Mouse (Mus musculus): Measurements from ENCODE around the gene Gm21981. TPM values are rescaled to one million over a fixed set of nuclear protein-coding genes. Genes with fewer than 3 reads are reported as not detected.

Gene Gm21981
- polyA plus RNA-seq, 1 experiment from 2014 or later: 0.13 TPM

DNA sequence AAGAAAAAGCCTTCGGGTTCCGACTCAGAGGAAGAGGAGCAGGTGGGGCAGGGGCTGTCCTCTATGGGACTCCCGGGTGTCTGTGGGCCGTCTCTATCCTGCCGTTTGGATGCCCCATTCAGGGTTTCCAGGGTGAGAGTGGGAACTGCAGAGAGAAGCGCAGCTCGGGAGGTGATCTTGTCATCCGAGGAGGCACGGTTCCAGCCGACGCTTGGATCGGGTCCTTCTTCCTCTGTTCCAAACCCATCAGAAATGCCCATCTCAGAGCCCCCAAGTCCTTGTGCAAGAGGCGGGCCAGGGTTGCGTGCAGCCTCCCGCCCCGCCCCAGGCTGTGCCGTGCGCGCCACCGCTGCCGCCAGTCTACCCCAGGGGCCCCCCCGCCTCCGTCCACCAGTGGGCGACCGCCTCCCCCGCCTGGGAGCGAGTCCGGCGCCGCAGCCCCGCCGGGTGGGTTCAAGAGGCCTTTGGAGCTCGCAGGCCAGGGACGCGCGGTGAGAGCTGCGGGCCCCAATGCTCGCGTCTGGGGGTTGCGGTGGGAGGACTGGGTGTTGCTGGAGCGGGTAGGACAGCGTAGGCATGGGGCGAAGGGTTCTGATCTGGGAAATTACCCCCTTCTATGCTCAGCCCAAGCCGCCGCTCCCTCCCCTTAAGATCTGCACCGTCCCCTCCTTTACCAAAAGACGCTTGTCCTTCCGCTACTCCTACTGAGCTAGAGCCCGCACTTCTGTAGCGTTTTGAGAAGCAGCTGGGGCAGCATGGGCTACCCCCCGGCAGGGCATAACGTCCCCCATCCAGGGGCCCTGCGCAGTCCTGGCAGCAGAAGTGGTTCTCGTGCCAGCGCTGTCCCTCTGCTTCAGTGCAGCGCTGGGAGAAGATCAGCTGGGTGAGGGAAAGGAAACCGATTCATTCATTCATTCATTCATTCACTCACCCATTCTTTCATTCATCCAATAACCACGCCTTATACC, 5.4 kb downstream of the Gm21981 start, which contains the start of gene Frs3:
Frs3 (plus strand) TSS at position 423 of the 968 bp plus-strand sequence.
- TF ChIP-seq EP300 (IDR thresholded peaks at IDR 0.05; ENCODE audit: low read depth): no peak
- TF ChIP-seq CTCF (IDR thresholded peaks at IDR 0.05; ENCODE audit: low read depth): peak; percentile 15; the same call in 1 of the 2 replicates
- Histone ChIP-seq H3K27ac (ENCODE audit: low read depth) (peak within 1 kb of the TSS; percentile 84), H3K4me3 (ENCODE audit: low read depth, low read length) (peak within 1 kb of the TSS; percentile 82), H3K36me3 (replicated peaks; ENCODE audit: insufficient read depth, low read length) (peaks cover 22% of the 10 kb centered on the region), H3K27me3 (ENCODE audit: insufficient read depth, low read length) (0 out of 2 replicates have a peak, but pooled peaks cover 2% of the 10 kb centered on the region), H3K4me2 (ENCODE audit: low read depth, low read length) (peak within 1 kb of the TSS; percentile 100), H3K4me1 (ENCODE audit: insufficient read depth) (peaks cover 13% of the 10 kb centered on the region), H3K9ac (replicated peaks) (peak within 1 kb of the TSS; percentile 79), H3K9me3 (ENCODE audit: low read length) (no peaks in the 10 kb centered on the region)
- WGBS (ENCODE audit: insufficient replicate concordance): 1% methylated on average over 48 of the region's 58 CpGs
- ATAC-seq (peak; percentile 40), DNase-seq (peak; percentile 76)

- ATAC-seq: no peak
- Histone ChIP-seq H3K4me2 (ENCODE audit: low read depth, low read length) (peak within 1 kb of the TSS; percentile 100), H3K9ac (replicated peaks) (peak within 1 kb of the TSS; percentile 79), H3K4me1 (ENCODE audit: insufficient read depth) (peaks cover 13% of the 10 kb centered on the region), H3K27ac (ENCODE audit: low read depth) (peak within 1 kb of the TSS; percentile 84), H3K27me3 (ENCODE audit: insufficient read depth, low read length) (0 out of 2 replicates have a peak, but pooled peaks cover 2% of the 10 kb centered on the region), H3K36me3 (replicated peaks; ENCODE audit: insufficient read depth, low read length) (peaks cover 24% of the 10 kb centered on the region), H3K4me3 (ENCODE audit: low read depth, low read length) (peak within 1 kb of the TSS; percentile 82), H3K9me3 (ENCODE audit: low read length) (no peaks in the 10 kb centered on the region)
- TF ChIP-seq CTCF (IDR thresholded peaks at IDR 0.05; ENCODE audit: low read depth) (no peak), EP300 (IDR thresholded peaks at IDR 0.05; ENCODE audit: low read depth) (no peak)
- DNase-seq: no peak
- WGBS (ENCODE audit: insufficient replicate concordance): 0% methylated on average over 9 of the region's 9 CpGs
Observed at GRCm38 (mm10) chr17:47688344-47688607, 6.0 kb downstream of the Gm21981 start, which contains the start of gene Tomm6. Gene Tomm6 (minus strand): TSS chr17:47688386.

DNA sequence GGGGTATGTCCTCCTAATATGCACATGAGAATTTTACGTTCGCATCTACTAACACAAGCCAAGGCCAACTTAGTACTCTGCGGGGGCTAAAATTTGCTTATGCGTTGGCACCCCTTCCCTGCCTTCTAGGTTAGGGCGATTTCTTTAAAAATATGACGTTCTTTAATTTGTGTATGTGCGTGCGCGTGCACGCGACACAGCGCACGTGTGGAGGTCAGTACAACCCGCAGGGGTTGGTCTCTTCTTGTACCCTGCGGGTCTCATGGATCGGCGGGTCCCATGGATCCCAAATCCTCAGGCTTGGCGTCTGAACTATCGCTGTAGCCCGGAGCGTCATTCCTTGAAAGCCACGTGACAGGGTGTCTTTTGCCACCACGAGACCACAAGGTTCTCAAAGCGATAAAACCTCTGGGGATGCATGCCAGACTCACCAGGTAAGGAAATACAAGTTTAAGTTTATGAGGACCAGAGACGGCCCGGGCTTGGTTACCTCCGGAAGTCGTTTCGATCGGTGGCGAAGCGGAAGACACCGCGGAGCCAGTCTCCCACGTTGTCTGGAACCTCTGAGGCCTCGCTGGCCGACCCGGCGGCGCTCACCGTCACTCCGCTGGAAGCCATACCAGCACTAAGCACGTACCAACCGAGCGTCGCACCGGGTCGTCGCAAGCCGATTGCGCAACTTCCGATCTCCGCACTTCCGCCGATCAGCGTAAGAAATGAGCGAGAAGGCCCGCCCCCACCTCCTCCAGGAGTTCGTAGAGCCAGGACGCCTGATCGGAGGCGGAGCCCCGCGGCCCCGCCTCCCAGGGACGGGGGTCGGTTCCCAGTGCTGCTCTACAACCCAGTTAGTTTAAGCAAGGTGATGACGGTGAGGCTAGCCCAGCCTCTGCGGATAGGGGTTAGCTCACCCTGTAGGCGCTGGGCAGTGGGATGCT, 6.6 kb downstream of the Gm21981 start:
- H3K4me2 ChIP-seq (ENCODE audit: low read depth, low read length): peak overlapping the region; percentile 100
- ATAC-seq (peak; percentile 95), DNase-seq (peak; percentile 95)
- H3K27me3 ChIP-seq (ENCODE audit: insufficient read depth, low read length): 0 out of 2 replicates have a peak, but pooled peaks cover 2% of the 10 kb centered on the region
- peak overlapping the region; percentile 82 for H3K4me3 ChIP-seq (ENCODE audit: low read depth, low read length)
- H3K27ac ChIP-seq (ENCODE audit: low read depth): peak overlapping the region; percentile 84
- WGBS (ENCODE audit: insufficient replicate concordance): under 1% methylated on average over 70 of the region's 70 CpGs
- no peaks in the 10 kb centered on the region for H3K9me3 ChIP-seq (ENCODE audit: low read length)
- peak; percentile 54; the same call in 1 of the 2 replicates for TF ChIP-seq EP300 (IDR thresholded peaks at IDR 0.05; ENCODE audit: low read depth)
- TF ChIP-seq CTCF (IDR thresholded peaks at IDR 0.05; ENCODE audit: low read depth): no peak
- H3K4me1 ChIP-seq (ENCODE audit: insufficient read depth): peaks cover 13% of the 10 kb centered on the region
- peak overlapping the region; percentile 79 for H3K9ac ChIP-seq (replicated peaks)
- peaks cover 24% of the 10 kb centered on the region for H3K36me3 ChIP-seq (replicated peaks; ENCODE audit: insufficient read depth, low read length)

DNA sequence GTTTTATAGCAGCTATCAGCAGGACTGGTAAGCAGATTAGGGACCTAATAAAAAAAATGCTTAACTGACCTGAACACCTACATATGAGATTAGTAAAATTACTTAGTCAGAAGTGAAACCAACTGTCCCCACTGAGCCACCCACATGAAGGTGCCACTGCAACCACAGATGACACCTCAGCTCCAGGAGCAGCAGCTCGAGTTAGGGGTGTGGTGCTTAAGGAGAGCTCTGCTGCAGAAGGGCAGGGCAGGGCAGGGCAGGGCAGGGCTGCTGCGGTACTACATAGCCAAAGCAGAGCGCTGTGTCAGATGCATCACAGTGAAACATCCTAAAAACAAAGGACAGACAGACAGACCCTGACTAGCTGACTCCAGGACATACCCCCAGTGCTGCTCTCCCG, 11.4 kb downstream of the Gm21981 start:
- H3K4me1 ChIP-seq (ENCODE audit: insufficient read depth): peaks cover 8% of the 10 kb centered on the region
- no peaks in the 10 kb centered on the region for H3K27me3 ChIP-seq (ENCODE audit: insufficient read depth, low read length)
- no peak overlapping the region for H3K9ac ChIP-seq (replicated peaks)
- H3K36me3 ChIP-seq (replicated peaks; ENCODE audit: insufficient read depth, low read length): peaks cover 42% of the 10 kb centered on the region
- H3K9me3 ChIP-seq (ENCODE audit: low read length): no peaks in the 10 kb centered on the region
- DNase-seq: no peak
- H3K4me2 ChIP-seq (ENCODE audit: low read depth, low read length): no peak overlapping the region
- ATAC-seq: no peak
- no peak overlapping the region for H3K27ac ChIP-seq (ENCODE audit: low read depth)
- WGBS (ENCODE audit: insufficient replicate concordance): 63% methylated on average over 4 of the region's 4 CpGs
- no peak overlapping the region for H3K4me3 ChIP-seq (ENCODE audit: low read depth, low read length)
- TF ChIP-seq CTCF (IDR thresholded peaks at IDR 0.05; ENCODE audit: low read depth) (no peak), EP300 (IDR thresholded peaks at IDR 0.05; ENCODE audit: low read depth) (no peak)

GRCm38 (mm10) chr17:47678702-47679101, 15.6 kb downstream of the Gm21981 start:
- no peak overlapping the region for H3K4me3 ChIP-seq (ENCODE audit: low read depth, low read length)
- no peak overlapping the region for H3K27ac ChIP-seq (ENCODE audit: low read depth)
- TF ChIP-seq CTCF (IDR thresholded peaks at IDR 0.05; ENCODE audit: low read depth): no peak
- H3K9me3 ChIP-seq (ENCODE audit: low read length): no peaks in the 10 kb centered on the region
- DNase-seq (no peak), ATAC-seq (no peak)
- H3K36me3 ChIP-seq (replicated peaks; ENCODE audit: insufficient read depth, low read length): peaks cover 23% of the 10 kb centered on the region
- H3K4me1 ChIP-seq (ENCODE audit: insufficient read depth): no peaks in the 10 kb centered on the region
- H3K27me3 ChIP-seq (ENCODE audit: insufficient read depth, low read length): no peaks in the 10 kb centered on the region
- WGBS (ENCODE audit: insufficient replicate concordance): 70% methylated on average over 5 of the region's 5 CpGs
- no peak overlapping the region for H3K9ac ChIP-seq (replicated peaks)
- no peak overlapping the region for H3K4me2 ChIP-seq (ENCODE audit: low read depth, low read length)

All from liver, postnatal 0 days (tissue).